Mouse (Mus musculus): ENCODE measurements around the gene Fbxl18. TPM values are rescaled to one million over a fixed set of nuclear protein-coding genes. Genes with fewer than 3 reads are reported as not detected.
"Not testable (repeated sequence)": the region's sequence is repeated elsewhere in the genome, so short reads cannot be mapped to it uniquely, and the experiment has no call there.

The Fbxl18 gene
- polyA plus RNA-seq, 1 experiment = 9.9 TPM

DNA sequence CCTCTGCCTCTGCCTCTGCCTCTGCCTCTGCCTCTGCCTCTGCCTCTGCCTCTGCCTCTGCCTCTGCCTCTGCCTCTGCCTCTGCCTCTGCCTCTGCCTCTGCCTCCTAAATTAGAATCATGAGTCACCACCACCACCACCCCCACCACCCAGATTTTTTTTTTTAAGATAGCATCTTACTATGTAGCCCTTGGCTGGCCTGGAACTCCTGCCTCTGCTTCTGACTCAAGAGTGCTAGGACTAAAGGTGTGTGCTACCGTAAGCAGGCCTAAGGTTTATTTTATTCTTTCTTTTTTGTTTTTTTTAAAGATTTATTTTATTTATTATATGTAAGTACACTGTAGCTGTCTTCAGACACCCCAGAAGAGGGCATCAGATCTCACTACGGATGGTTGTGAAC is 57.8 kb downstream of the Fbxl18 start:
- DNase-seq (ENCODE audit: low read depth, low spot score) = not testable (repeated sequence)
- WGBS = 89% methylated on average over 2 of the region's 2 CpGs

DNA sequence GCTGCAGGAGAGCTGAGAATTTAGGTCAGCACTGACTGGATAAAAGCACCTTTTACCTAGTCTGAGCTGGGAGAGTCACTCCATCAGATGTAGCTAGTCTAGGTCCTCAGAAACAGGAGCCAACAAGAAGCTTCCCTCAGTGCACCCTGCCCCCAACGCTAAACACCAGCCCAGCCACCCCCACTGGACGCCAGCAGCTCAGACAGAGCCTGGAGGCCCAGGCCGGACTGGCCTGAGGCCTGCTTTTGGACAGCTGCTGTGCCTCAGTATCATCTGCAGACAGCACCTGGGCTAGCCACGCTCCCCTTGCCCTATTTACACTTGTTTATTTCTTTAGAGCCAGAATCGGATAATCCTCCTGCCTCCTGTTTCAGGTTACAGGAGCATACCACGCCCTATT is 58.3 kb downstream of the Fbxl18 start:
- DNase-seq (ENCODE audit: low read depth, low spot score) = no peak
- WGBS = 70% methylated on average over 6 of the region's 6 CpGs

DNA sequence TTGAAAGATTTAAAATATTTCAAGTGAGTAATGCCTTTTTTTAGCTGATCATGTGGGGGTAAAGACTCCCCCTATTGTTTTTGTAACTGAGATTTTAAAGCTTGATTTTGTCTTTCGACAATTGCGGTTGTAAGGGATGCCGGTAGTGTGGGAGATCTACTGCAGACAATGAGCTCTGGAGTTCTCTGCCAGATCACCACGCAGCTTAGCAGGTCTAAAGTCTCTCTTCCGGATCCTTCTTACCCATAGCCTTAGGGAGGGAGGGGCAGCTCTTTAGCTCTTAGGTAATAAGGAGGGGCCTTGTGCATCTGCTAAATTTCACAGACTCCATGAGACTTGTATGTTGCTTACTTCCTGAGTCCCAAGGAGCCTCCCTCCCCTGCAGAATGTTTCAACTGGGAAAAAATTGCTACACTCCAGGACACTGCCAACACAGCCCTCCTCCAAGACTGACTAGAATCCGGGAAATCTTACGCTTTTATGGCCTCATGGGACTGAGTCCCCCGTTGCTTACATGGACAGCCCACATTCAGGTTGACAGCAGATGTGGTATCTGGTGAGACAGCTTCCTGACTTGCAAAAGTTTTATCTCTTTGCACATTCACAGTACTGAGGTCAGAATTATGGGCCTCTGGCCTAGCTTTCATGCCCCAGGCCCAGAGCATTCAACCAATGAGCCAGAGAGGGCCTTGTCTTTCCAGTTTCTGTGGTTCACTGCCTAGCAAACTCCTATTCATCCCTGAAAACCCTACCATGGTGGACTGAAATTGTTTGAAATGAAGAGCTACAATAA is 61.4 kb downstream of the Fbxl18 start:
- no peak for DNase-seq (ENCODE audit: low read depth, low spot score)
- WGBS = 60% methylated on average over 8 of the region's 8 CpGs

DNA sequence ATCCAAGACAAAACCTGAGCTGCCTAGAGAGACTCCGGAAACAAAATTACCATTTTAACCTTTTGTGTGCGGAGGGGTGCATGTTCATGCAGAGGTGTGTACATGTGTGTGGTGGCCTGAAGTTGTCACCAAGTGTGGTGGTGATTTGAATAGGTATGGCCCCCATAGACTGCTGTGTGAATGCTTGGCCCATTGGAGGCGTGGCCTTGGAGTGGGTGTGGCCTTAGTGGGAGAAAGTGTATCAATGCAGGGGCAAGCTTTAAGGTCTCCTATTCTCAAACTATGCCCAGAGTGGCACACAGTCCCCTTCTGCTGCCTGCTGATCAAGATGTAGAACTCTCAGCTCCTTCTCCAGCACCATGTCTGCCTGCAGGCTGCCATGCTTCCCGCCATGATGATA is 69.1 kb downstream of the Fbxl18 start:
- WGBS = 93% methylated on average over 4 of the region's 4 CpGs
- no peak for DNase-seq (ENCODE audit: low read depth, low spot score)

DNA sequence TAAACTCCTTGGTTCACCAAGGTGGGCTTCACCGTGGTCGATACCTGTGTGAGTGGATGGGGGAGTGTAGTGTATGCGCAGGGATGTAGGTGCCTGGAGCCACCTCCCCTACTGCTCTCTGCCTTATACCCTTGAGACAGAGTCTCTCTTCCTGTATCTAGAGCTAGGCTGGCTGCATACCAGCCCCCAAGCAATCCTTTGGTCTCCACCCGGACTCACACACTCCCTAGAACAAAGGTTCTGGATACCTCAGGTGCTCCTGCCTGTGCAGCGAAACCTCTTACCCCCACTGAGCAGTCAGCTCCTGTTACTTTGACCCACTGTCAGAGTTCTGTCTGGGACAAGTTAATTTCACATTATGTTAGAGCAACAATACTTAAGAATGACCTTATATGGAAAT is 69.6 kb downstream of the Fbxl18 start:
- DNase-seq (ENCODE audit: low read depth, low spot score) = no peak
- 80% methylated on average over 5 of the region's 5 CpGs for WGBS

DNA sequence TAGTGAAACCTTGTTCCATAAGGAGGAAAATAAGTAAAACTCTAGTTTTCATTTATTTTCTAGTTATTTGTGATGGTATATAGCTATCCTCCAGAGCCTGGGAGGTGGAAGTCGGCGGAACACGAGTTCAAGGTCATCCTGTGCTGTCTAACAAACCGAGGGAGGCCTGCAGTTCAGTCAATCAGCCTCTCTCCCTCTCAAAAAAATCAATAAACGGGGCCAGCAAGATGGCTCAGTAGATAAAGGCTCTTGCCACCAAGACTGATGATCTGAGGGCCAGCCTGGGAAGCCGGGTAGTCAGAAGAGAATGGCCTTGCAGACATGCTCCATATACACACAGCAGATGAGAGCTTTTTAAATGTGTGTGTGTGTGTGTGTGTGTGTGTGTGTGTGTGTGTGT is 71.1 kb downstream of the Fbxl18 start:
- DNase-seq (ENCODE audit: low read depth, low spot score) = no peak
- 63% methylated on average over 6 of the region's 6 CpGs for WGBS

DNA sequence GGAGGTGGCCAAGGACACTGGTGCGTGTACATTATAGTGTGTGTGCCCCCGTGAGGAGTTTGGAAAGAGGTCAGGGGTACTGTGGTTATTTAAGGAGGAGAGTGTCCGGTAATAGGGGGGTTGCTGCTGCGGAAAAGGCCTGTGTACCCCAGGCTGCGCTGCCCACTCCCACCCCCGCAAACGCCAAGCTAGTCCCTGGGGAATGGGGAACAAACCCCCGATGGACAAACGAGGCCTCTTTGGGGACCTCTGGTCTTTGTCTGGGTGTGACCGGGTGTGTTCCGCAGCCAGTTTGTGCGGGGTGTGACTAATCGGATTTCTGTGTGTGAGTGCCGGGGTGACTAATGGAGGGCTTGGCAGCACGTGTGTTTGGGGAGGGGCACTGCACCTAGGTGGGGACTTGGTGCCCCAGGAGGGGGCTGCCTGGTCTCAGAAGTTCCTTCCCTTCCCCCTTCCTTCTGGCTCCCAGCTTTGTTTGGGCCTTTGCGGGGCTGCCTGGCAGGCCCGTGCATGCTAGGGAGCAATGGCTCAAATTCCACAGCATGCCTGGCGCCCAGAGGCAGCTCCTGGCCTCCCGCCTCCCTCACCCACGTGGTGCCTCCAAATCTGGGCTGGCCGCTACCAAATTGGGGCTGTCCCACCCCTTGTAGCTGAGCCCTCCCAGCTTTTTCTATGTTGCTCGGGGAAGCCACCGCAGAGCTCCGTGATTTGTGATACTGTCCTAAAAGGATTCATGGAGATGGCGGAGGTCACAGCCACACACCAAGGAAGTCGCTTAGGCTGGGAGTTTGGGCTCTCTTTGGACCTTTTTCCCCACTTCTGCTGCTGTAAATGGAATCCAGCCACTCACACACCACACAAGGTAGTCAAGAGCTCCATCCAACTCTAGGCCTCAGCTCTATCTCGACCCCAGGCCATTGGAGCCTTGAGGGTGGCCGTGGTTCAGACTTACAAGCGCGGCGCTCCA is 71.8 kb downstream of the Fbxl18 start:
- 18% methylated on average over 31 of the region's 31 CpGs for WGBS
- peak; percentile 59 for DNase-seq (ENCODE audit: low read depth, low spot score)

DNA sequence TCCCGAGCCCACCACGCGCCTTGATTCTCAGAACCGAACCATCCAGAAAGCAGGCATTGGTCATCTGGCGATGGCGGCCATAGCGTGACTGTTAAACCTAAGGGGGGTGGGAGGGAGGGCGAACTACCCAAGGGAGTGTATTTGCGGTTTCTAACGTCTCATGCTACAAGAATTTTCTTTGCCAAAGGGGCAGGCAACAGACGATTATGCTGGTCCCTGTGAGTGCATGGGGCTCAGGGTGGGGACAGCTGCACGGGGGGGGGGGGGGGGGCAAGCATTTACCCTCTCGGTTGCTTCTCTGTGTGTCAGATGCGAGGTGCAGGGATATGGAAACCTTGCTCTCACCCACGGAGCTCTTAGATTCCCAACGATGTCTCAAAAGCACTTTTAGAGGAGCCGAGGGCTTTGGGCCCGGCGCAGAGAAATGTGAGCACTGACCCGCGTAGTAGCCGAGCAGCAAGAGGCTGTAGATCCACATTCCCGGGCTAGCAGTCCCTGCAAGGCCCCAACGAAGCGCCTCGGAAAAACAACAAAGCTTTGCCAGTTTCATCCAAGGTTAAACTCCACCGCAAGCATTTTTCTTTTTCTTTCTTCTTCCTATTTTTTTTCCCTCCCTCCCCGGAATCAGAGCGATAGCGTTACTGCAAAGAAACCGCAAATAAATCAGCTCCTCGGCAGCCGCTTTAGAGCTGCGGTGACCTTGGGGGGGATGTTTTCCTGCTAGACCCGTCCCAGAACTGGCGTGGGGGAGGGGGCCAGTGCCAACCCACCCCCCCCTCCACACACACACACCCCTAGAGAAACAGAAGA is 72.7 kb downstream of the Fbxl18 start:
- WGBS = under 1% methylated on average over 36 of the region's 36 CpGs
- DNase-seq (ENCODE audit: low read depth, low spot score) = no peak

DNA sequence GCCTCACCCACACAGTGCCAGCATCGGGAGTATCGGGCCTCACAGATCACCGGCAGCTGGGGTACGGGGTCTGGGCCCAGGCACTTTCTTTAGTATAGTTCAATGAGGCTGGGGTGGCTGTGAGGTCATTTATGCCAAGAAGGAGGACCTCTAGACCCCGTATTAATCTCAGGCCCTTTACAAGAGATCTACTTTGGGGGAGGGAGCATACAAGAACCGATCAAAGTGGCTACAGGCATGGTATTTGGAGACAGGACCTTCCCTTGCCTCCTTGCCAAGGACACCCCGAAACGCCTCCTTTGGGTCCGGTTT is 73.3 kb downstream of the Fbxl18 start:
- WGBS = 0% methylated on average over 9 of the region's 9 CpGs
- no peak for DNase-seq (ENCODE audit: low read depth, low spot score)

DNA sequence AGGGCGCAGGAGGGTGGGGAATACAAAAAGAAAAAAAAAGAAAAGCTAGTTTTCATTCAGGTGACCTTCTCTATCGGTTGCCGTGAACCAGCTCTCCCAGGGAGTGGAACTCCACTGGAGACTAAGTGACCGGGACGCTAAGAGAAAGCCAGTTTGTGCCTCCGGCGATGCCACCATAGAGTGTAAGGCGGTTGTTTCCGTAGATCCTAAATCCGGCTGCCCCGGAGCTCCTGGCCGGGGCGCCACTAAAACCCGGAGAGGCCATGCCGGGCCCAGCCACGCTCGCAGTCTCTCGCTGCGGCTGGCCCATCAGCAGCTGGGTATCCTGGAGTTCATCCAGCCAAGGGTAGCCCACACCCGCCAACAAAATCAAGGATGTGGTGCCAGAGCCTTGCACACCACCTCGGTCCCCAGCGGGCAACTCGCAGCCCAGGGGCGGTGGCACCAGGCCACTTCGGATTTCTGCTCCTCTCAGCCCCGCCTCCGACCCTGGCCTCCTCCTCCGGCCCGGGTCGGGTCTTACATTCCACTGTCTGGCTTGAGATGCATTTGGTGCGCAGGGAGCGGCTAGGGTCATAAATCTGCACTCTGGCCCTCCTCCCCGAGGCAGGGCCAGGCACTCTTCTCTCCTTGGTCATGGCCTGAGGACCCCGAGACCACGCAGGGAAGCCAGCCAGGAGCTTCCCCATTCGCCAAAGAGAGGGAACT is 73.8 kb downstream of the Fbxl18 start:
- WGBS = under 1% methylated on average over 36 of the region's 36 CpGs
- no peak for DNase-seq (ENCODE audit: low read depth, low spot score)

DNA sequence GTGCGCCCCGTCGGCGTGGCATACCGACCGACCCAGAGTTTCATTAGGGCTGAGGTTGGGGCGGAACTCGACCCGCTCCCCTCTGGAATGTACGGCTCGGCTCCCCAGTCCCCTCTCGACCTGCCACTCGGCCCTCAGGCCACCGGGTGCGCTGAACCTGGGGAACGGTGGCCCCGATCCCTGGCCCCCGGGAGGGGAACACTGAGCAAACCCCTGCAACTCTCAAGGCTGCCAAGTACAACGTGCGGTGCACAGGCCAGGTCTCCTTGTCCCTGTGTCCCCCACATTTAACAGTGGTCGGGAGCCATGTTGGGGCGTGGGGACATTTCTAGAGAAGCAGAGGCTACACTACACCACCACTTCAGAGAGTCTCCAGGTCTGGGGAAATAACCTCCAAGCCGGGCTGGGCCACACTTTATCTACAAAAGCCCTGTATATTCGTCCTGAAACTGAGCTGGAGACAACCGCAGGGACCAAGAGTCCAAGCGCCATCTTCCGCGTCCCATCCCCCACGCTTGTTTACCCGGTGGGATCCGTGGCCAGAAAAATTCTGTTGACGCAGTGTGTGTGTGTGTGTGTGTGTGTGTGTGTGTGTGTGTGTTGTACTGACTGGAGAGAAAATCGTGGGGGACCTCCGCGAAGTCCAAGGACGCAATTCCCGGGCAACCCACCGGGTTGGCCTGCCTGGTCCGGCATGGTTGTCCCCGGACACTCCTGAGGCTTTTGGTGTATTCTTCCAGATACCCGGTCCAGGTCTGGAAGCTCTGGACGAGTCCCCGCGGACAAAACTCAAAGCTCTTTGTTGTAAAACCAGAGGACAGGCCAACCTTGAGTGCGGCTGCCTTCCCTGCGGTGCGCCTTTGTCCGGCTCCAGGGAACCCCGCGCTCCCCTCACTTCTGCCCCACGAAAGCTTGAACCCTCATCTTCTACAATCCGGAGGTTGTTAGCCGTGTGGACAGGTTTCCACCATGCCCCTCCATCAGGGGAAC is 74.7 kb downstream of the Fbxl18 start:
- under 1% methylated on average over 53 of the region's 53 CpGs for WGBS
- no peak for DNase-seq (ENCODE audit: low read depth, low spot score)

DNA sequence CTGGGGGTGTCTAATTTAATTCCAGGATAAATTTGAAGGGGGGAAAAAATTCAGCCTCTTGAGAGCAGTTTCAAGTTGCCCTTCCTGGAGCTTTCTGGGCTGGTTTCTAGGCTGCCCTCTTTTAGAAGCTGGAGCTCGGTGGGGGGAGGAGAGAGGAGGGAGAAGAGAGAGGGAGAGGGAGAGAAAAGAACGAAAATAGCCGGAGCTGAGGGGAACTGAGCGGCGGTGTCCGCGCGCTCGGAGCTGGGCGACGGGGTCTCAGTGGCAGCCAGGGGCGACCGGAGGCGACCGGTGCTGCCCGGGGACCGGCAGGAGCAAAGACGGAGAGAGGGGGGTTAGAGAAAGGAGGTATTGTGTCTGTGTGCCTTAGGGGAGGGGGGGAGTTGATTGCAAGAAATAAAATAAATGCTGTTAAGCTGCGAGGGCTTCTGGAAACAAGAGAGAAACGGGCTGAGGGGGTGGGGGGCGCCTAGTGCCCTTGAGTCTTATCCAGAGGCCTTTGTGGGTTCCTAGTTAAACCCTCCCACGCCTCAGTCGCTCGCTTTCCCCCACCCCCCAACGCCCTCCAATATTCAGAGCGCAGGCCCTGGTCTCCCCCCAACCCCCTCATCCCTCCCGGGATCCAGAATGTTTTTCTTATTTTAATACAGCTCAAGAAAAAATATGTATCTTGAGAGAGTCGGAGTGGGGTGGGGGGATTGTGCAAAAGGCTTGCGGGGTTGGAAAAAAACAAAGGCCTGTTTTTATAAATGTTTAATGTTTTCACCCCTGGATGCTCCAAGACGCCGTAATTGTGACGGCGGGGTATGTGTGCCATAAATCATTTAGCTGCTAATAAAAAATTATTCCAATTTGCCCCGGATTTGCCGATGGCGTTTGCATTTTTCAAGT is 75.6 kb downstream of the Fbxl18 start:
- 2% methylated on average over 36 of the region's 36 CpGs for WGBS
- DNase-seq (ENCODE audit: low read depth, low spot score) = no peak

DNA sequence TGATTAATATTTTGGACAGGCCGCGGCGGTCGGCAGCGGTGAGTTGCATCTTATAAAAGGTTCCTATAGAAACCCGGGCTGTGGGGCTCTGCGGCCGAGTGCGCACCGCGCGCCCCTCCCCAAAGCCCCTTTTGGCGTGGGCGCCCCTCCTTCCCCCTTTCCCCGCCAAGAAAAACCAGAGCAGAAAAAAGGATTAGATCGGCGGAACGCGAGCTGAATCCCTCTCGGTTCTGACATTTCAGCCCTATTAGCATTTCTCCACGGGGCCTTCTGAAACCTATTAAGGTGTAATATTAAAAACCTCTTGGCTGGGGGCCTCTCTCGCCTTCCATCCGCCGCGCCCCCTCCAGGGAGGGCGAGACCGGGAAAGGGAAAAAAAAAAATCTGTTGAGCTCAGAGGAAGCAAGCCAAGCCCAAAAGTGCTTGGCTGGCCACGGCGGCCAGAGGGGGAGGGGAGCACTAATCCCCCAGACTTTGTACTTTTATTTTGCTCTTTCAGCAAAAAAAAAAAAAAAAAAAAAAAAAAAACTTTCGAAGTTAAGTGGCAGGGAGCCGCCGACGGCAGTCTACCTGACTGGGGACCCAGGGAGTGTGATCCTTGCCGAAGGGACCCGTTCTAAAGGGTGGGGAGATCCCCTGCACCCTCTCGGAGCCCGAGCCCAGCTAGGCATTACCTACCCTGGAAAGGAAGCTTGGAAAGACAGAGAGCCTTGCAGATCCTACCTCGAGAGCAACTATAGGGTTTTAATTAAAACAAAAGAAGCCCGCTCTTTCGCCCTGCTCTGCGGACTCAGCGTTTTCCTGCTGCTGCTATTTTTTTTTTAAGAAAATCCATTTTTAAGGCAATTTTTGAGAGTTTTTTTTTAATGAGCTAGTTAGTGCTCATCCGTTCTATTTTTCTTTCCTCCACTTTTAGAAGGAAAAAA is 76.5 kb downstream of the Fbxl18 start:
- DNase-seq (ENCODE audit: low read depth, low spot score) = no peak
- WGBS = under 1% methylated on average over 43 of the region's 43 CpGs

DNA sequence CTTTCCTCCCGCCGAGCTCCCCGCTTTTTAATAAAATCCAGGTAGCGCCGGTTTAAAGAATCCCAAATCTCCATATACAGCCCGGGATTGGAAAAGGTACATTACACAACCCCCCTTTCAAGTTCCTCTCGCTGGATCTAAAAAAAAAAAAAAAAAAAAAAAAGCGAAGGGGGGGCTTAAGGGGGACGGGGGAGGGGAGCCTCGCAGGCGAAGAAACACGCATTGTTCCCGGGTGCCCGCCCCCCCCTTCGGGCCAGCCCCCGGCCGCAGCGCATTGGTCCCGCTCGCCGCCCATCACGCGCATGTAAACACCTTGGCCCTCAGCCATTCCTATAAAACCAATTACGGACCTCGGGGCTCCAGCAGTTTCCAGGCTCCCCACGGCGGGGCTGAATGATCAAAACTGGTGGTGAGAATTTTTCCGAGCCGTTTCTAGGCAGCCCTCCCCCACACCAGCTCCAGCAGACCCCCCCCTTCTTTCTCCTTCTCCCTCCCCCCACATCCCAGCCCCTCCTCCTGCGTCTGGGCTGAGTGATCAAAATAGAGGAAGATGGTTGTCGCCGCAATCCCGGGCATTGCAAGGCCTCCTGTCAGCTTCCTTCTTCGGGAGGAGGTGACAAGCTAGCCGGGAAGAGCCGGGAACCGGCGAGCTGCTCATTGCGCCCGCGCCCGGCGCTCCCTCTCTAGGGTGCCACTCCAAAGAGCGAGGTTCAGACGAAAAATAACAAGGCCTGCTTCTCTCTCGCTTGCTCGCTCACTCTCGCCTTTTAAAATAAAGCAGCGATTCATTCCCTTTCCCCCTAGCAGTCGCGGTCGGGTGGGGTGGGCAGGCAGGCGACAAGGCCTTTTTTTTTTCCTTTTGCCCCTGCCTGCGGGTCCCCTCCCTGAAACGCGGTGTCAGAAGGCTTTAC is 77.4 kb downstream of the Fbxl18 start, which contains the start of gene Tnrc18:
Tnrc18 (minus strand) TSS at position 139 of the 911 bp plus-strand sequence.
- under 1% methylated on average over 56 of the region's 56 CpGs for WGBS
- DNase-seq (ENCODE audit: low read depth, low spot score) = peak; percentile 22
